Mouse (Mus musculus) olfactory bulb, adult 2 months (tissue): ENCODE data around the gene Rad51b. TPM values are rescaled to one million over a fixed set of nuclear protein-coding genes. Genes with fewer than 3 reads are reported as not detected.

Source experiments
- H3K27ac ChIP-seq: fragments of 200-500 bp; 2 replicates; pipeline ENCODE4 v1.5.1; 2012; ENCODE audit warnings: low read depth, low read length; ENCODE audit not compliant: insufficient read depth
- H3K4me1 ChIP-seq: fragments of 200-500 bp; 2 replicates; pipeline ENCODE4 v1.6.1; 2012; ENCODE audit warnings: low read length; ENCODE audit not compliant: control insufficient read depth, insufficient read depth
- H3K4me3 ChIP-seq: fragments of 200-500 bp; 2 replicates; pipeline ENCODE4 v1.5.1; 2012; ENCODE audit warnings: mild to moderate bottlenecking, low read depth, low read length, moderate library complexity; ENCODE audit not compliant: insufficient read depth
- CTCF ChIP-seq: fragments of 200-500 bp; IDR thresholded peaks from 2 replicates; pipeline ENCODE4 v1.5.1; 2012; ENCODE audit warnings: low read depth, mild to moderate bottlenecking, low read length, moderate library complexity; ENCODE audit not compliant: insufficient read depth
- POLR2A ChIP-seq: fragments of 200-500 bp; IDR thresholded peaks from 2 replicates; pipeline ENCODE4 v1.6.1; 2012; ENCODE audit warnings: mild to moderate bottlenecking, low read depth, low read length, moderate library complexity; ENCODE audit not compliant: insufficient read depth
- WGBS: fragments of 180-500 bp; shearing (Covaris S2); methylation state at CpG from one replicate; pipeline ENCODE4 v1.1.7; 2018; 5-methylcytosine and 5-hydroxymethylcytosine counted together
- polyA plus RNA-seq: library from polyadenylated mRNA; stranded (reverse); fragments of >200 nt; gene quantifications from 2 replicates; pipeline ENCODE4 v1.2.4, GENCODE M21; 2012; ENCODE audit warnings: low replicate concordance; ENCODE audit not compliant: missing spikeins, insufficient read depth, insufficient read length

Rad51b gene
- polyA plus RNA-seq, 1 experiment, result not detected

DNA sequence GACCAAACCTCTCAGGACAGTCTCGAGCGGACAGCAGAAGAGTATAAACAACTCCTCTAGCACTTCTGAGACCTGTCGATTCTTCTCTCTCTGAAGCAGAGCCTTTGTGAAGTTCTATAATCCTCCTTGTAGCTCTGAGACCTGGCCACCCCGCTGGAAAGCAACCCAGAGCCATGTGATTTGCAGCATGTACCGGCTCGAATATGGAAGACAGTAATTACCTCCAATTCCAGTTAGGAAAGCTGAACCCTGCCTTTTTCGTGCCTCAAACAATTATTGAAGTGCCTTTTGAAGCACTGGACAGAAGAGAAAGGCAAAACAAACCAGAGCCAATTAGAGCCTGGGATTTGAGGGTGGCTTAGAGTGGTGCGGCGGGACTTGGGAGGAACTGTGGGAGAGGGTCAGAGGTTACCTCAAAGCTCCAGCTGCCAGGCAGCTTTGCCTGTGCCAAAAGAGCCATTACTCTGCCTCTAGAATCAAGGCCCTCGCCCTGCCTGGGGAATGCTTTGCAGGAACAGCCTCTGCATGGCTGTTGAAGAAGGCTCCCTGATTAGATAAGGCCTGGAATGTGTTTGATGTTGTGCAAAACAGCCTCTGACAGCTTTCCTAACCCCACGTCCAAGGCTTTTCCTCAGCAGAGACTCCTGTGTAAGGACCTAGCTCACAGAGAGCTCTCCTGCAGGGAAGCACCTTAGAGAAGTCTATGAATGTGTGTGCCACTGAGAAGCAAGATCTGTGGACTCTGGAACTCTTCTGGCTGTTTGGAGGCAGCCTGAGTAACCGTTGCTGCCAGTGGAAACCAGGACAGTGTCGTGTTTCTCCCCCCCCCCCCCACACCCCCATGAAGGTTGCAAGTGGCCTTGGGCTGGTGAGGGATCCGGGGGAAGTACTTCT, 562.5 kb downstream of the Rad51b start:
- Histone ChIP-seq H3K27ac (no peak overlapping the region), H3K4me1 (peaks cover 15% of the 10 kb centered on the region), H3K4me3 (no peak overlapping the region)
- no peak for TF ChIP-seq POLR2A
- WGBS, result 69% methylated on average over 14 of the region's 14 CpGs

DNA sequence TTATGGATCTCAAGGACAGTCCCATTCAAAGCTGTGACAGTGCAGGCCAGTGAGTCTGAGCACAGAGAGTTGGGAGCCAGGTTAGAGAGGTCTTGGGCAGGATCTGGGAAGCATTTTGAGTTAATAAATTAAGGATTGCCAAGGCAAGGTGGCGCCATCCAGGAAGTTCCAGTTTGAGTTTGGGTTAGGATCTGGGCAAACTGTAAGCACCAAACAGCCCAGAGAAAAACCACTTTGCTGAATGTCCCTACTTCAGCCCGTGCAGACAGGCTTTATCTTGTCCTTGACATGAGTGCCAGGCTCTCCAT, 563.1 kb downstream of the Rad51b start:
- Histone ChIP-seq H3K27ac (no peak overlapping the region), H3K4me3 (no peak overlapping the region), H3K4me1 (peaks cover 19% of the 10 kb centered on the region)
- 95% methylated on average over 2 of the region's 2 CpGs for whole genome bisulfite sequencing
- no peak for TF ChIP-seq POLR2A
- TF ChIP-seq CTCF, result no peak

Other genes starting within 250 kb of the Rad51b start
- not detected in 2 replicates for gene Pigh, start 207.6 kb upstream of the Rad51b start, polyA plus RNA-seq
- not detected in 2 replicates for gene Arg2, start 166.5 kb upstream of the Rad51b start, polyA plus RNA-seq
- gene Vti1b, start 124.6 kb upstream of the Rad51b start, polyA plus RNA-seq, result not detected in 2 replicates
- not detected in 2 replicates for gene Rdh11, start 105.0 kb upstream of the Rad51b start, polyA plus RNA-seq
- gene Rdh12, start 88.4 kb upstream of the Rad51b start, polyA plus RNA-seq, result not detected in 2 replicates
- not detected in 2 replicates for gene Zfyve26, start 978 bp upstream of the Rad51b start, polyA plus RNA-seq